Mouse (Mus musculus) cortical plate, adult 2 months (tissue): ENCODE measurements around the gene Cd44. TPM values are rescaled to one million over a fixed set of nuclear protein-coding genes. Genes with fewer than 3 reads are reported as not detected.

Source experiments
- H3K27ac ChIP-seq: fragments of 200-500 bp; 2 replicates; pipeline ENCODE4 v1.5.1; 2012; ENCODE audit warnings: low read length, control low read depth, inconsistent platforms; ENCODE audit not compliant: insufficient read depth
- H3K4me1 ChIP-seq: fragments of 200-500 bp; 2 replicates; pipeline ENCODE4 v1.6.1; 2011; ENCODE audit warnings: low read length; ENCODE audit not compliant: control insufficient read depth, insufficient read depth
- H3K4me3 ChIP-seq: fragments of 200-500 bp; 2 replicates; pipeline ENCODE4 v1.5.1; 2011; ENCODE audit warnings: mild to moderate bottlenecking, low read length, control low read depth; ENCODE audit not compliant: insufficient read depth
- CTCF ChIP-seq: fragments of 200-500 bp; IDR thresholded peaks from 2 replicates; pipeline ENCODE4 v1.5.1; 2011; ENCODE audit warnings: mild to moderate bottlenecking, control low read depth, low read length; ENCODE audit not compliant: insufficient read depth; ENCODE audit errors: extremely low read depth
- POLR2A ChIP-seq: fragments of 200-500 bp; IDR thresholded peaks from 2 replicates; pipeline ENCODE4 v1.6.1; 2011; ENCODE audit warnings: mild to moderate bottlenecking, low read length, control low read depth; ENCODE audit not compliant: insufficient read depth; ENCODE audit errors: extremely low read depth
- polyA plus RNA-seq: library from polyadenylated mRNA; depleted of rRNA; stranded (reverse); fragments of >200 nt; gene quantifications from 2 replicates; pipeline ENCODE4 v1.2.3, GENCODE M21; 2012

Cd44 gene
- polyA plus RNA-seq, 1 experiment, result 2.3 TPM

DNA sequence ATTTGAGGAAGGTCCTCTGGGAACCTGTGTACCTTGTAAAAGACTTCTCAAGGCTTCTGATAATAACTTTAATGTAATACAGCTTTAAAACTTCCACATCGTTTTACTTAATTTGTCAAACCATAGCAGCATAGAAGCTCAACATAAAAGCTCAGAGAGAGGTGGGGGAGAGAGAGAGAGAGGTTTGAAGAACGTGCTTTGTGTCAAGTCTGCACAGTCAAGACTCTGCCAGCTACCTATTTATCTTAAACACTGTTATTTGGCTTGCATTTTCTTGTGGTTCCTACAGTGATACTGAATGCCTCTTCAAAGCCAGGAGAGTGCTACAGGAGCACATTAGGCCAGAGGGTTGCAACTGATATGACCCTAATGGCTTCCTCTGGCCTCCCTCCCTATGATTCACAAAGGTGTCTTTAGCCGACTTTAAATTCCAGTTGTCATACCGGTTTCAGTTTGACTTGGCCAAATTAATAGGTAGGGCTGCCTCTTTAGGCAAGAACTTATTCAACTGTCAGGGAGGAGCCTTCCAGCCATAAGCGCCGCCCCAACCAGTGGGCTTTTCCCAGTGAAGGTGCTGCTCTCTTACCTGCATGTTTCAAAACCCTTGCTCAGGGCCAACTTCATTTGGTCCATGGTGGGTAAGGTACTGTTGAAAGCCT lies 36.6 kb downstream of the Cd44 start:
- Histone ChIP-seq H3K27ac (no peak overlapping the region), H3K4me1 (no peaks in the 10 kb centered on the region), H3K4me3 (no peak overlapping the region)
- TF ChIP-seq POLR2A, result no peak

GRCm38 (mm10) chr2:102864036-102864435 lies 37.4 kb downstream of the Cd44 start:
- Histone ChIP-seq H3K4me3 (no peak overlapping the region), H3K27ac (no peak overlapping the region), H3K4me1 (no peaks in the 10 kb centered on the region)
- TF ChIP-seq CTCF, result no peak
- TF ChIP-seq POLR2A, result no peak

GRCm38 (mm10) chr2:102863583-102863982 lies 37.9 kb downstream of the Cd44 start:
- no peak overlapping the region for H3K27ac ChIP-seq
- no peak for TF ChIP-seq POLR2A
- no peak for TF ChIP-seq CTCF
- H3K4me1 ChIP-seq, result no peaks in the 10 kb centered on the region
- H3K4me3 ChIP-seq, result no peak overlapping the region

GRCm38 (mm10) chr2:102862706-102863105 lies 38.8 kb downstream of the Cd44 start:
- Histone ChIP-seq H3K27ac (no peak overlapping the region), H3K4me1 (no peaks in the 10 kb centered on the region), H3K4me3 (no peak overlapping the region)
- TF ChIP-seq CTCF (no peak), POLR2A (no peak)

DNA sequence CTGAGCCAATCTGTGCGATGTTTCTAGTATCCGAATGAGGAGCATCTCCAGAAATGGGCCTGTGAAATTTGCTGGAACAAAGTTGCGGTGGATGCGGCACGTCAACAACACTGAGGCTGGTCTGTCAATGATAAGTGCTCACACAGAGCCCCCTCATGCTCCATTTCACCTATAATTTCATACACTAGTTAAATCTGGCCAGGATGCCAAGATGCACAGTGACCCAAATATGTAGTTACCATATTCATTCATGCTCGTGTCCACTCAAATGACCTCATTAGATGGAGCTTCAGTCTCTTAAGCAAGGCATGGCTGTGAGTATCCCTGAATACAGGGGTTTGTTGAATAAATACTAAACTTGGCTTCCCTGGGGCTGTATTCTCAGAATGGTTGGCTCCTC lies 43.2 kb downstream of the Cd44 start:
- TF ChIP-seq POLR2A, result no peak
- TF ChIP-seq CTCF, result no peak
- H3K4me3 ChIP-seq, result no peak overlapping the region
- no peak overlapping the region for H3K27ac ChIP-seq

GRCm38 (mm10) chr2:102853297-102853696 lies 48.2 kb downstream of the Cd44 start:
- Histone ChIP-seq H3K4me3 (no peak overlapping the region), H3K27ac (no peak overlapping the region), H3K4me1 (no peaks in the 10 kb centered on the region)
- no peak for TF ChIP-seq CTCF

More for the DNA sequence above, 43.2 kb downstream of the Cd44 start:
- no peaks in the 10 kb centered on the region for H3K4me1 ChIP-seq

DNA sequence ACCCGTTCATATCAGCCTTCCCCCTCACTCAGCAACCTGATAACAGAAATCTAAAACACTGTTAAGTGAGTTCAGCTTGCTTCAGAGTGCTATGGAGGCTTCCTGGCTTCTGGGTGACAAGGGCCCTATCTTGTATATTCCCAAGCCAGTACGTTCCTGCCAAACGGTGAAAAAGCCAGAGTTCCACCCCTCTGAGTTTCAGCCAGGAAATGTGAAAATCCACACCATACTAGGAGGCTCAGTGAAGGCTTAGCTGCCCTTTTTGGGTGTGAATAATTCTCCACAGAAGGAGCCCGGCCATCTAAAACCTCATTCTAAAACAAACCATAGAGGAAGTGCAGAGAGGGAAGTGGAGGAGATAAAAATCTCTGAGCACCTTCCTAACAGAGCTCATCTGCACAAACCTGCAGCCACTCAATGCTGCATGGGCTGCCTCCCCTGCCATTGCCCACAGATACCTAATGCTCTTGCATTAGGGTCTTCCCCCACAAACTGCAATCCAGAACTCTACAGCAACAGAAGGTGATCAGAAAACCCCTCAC lies 49.5 kb downstream of the Cd44 start:
- H3K4me3 ChIP-seq, result no peak overlapping the region
- no peak for TF ChIP-seq POLR2A
- no peak for TF ChIP-seq CTCF
- H3K4me1 ChIP-seq, result no peaks in the 10 kb centered on the region
- H3K27ac ChIP-seq, result no peak overlapping the region

GRCm38 (mm10) chr2:102850026-102850425 lies 51.4 kb downstream of the Cd44 start:
- H3K4me1 ChIP-seq, result no peaks in the 10 kb centered on the region
- TF ChIP-seq POLR2A (no peak), CTCF (no peak)
- H3K4me3 ChIP-seq, result no peak overlapping the region
- H3K27ac ChIP-seq, result no peak overlapping the region

- Histone ChIP-seq H3K4me3 (no peak overlapping the region), H3K4me1 (no peaks in the 10 kb centered on the region), H3K27ac (no peak overlapping the region)
- no peak for TF ChIP-seq CTCF
- TF ChIP-seq POLR2A, result no peak
Measured at GRCm38 (mm10) chr2:102848811-102849433, 52.5 kb downstream of the Cd44 start.

GRCm38 (mm10) chr2:102841231-102841630 lies 60.2 kb downstream of the Cd44 start:
- TF ChIP-seq CTCF, result no peak
- TF ChIP-seq POLR2A, result no peak
- H3K27ac ChIP-seq, result no peak overlapping the region
- H3K4me3 ChIP-seq, result no peak overlapping the region
- no peaks in the 10 kb centered on the region; the same call in 1 of the 2 replicates for H3K4me1 ChIP-seq

- H3K4me3 ChIP-seq, result no peak overlapping the region
Measured at GRCm38 (mm10) chr2:102838179-102838578, 63.3 kb downstream of the Cd44 start.

More at GRCm38 (mm10) chr2:102838179-102838578, 63.3 kb downstream of the Cd44 start:
- Histone ChIP-seq H3K4me1 (no peaks in the 10 kb centered on the region; the same call in 1 of the 2 replicates), H3K27ac (no peak overlapping the region)
- no peak for TF ChIP-seq POLR2A
- no peak for TF ChIP-seq CTCF
